Mouse (Mus musculus) naive thymus-derived CD4-positive, alpha-beta T cell, adult 5 months (primary cell): ENCODE data around the gene Pitpnm2. TPM values are rescaled to one million over a fixed set of nuclear protein-coding genes. Genes with fewer than 3 reads are reported as not detected.

ENCODE experiments used
- polyA plus RNA-seq: library from polyadenylated mRNA; unstranded; fragments of 100-300 nt; shearing (Covaris generic); gene quantifications from one replicate; pipeline ENCODE4 v1.2.1, GENCODE M21; 2017

Pitpnm2 gene
- polyA plus RNA-seq, result 17.8 TPM

DNA sequence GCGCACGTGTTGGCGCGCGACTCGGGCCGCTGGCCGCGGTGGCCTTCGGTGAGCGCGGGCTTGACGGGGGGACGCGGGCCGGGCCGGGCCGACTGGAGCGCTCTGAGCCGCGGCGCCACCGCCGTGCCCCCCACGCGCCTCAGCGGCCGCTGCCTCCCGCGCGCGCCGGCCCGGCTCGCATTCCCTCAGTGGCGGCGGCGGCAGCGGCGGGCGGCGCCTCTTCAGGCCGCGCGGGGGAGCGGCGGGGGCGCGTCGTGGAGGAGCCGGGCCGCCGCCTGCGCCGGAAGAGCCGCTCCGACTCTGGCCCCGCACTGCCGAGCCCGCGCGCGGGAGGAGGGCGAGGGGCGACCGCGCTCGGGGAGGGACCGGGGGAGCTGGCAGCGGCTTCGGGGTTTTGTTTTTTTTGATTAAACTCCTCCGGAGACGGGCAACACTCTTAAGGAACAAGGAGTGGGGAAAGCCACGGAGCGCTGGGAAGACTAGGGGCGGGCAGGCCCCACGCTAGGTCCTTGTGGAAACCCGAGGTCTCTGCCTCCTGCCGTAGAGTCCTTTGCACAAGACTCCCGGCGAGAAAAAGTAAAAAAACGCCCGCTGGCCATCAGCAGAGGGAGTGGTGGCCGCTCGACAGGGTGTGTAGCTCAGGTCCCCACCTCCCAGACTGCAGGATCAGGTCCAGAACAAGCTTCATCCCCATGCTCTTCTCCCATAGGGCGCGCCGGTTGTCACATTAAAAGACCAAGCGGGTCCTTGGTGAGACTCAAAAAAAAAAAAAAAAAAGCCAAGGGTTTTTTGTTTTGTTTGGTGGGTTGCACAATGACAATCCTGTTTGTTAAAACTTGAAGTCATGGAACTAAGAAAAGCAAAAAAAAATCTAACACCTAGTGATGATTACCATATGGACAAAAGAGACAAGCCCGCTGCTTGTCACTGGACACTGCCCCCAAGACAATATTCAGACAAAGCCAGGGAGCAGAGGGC is at the start of gene Pitpnm2:
Gene Pitpnm2 (minus strand): TSS at position 147 of the 978 bp plus-strand sequence.

DNA sequence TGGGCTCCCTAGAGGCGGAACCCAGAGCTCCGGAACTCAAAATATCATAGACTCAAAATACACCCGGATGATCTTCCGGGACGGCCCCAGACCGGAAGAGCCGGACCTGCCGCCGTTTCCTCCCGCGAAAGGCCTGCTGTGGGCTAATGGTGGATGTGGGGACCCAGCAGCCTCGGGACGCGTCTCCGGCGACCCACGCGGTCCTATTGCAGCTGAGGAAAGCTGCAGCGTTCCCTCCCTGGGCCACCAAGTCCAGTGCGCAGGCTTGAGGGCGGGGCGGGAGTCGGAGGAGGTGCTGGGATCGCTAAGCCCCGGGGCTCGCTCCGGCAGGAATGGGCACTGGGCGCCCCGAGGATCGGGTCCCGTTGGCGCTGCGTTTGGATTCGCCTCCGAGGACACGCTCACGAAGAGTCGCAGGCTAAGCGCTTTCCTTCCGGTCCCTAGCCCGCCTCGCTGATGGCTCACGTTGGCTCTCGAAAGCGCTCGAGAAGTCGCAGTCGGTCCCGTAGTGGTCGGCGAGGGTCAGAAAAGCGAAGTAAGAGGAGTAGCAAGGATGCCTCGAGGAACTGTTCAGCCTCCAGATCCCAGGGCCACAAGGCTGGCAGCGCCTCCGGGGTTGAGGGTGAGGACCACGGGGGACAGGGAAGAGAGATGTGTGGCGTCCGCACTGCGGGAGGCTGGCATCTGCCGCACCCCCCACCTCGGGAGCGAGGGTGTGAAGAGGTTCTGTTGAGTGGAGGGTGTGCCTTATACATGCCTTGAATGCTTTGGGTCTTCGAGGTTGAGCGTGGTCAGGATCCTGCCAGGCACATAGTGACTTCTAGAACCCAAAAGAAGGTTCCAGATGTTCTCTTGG is 133.3 kb downstream of the Pitpnm2 start, which contains the start of gene Arl6ip4:
Gene Arl6ip4 (plus strand): TSS at position 100 of the 856 bp plus-strand sequence.

DNA sequence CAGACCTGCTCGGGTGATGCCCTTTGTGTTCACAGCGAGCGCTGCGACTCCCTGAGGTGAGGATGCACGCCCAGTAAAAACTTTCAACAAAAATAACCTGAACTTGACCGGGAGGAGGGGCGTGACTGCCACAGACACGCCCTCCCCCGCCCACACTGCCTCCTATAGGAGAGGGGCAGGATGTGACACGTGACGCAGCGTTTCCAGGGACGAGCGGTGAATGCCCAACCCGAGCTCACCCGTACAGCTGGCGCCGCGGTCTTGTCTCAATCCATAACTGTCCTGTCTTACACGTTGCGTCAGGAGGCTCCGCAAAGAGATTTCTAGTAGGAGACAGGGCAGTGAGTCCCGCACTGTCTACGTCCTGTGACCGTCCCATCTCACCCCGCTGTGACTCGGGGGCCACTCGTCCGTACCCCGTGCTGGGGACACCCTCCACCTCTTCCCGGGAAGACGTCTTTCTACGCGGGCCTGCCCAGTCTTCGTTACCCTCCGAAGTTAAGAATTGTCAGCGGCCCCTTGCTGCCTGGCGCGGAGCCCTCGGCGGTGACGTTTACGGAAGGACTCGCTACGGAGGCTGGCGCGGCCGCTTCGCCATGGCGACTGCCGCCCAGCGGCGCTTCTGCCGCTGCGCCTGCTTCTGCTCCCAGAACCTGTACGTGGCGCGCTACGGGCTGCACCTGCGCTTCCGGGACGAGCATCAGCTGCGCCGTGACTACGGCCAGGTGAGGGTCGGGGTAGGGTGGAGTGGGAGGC is 137.6 kb downstream of the Pitpnm2 start, which contains the start of gene Ogfod2:
Gene Ogfod2 (plus strand): TSS at position 556 of the 756 bp plus-strand sequence.

DNA sequence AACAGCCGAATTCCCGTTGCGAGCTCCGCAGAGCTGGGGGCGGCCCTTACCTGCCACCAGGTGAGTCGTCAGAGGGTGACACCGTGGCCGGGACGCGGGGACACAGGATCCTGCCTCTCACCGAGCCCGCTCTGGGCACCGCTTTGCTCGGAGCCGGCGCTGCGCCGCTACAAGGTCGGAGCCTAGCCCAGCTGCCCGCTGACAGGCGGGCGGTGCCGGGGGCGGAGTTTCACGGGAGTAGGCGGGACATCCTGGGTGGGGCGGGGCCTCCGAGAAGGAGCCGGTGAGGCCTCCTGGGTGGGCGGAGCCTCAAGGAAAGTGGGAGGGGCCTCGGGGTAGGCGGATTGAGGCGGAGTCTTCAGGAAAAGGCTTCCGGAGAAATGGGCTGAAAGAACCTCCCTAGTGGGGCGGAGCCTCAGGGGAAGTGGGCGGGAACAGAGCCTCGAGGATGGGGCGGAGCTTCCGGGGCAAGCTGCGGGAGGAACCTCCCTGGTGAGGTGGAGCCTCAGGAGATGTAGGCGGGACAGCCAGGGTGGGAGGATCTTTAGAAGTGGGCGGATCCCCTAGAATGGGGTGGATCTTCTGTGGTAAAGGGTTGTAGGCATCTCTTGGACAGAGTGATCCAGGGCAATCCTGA is 153.8 kb downstream of the Pitpnm2 start, which contains the start of gene Abcb9:
Gene Abcb9 (minus strand): TSS at position 203 of the 637 bp plus-strand sequence.

Other genes with a start within 250 kb of the Pitpnm2 start
- gene Vps37b, start 217.5 kb downstream of the Pitpnm2 start, polyA plus RNA-seq, result 5,913 TPM
- 118 TPM for gene Abcb9, start 154.0 kb downstream of the Pitpnm2 start, polyA plus RNA-seq
- 53.4 TPM for gene Ogfod2, start 137.5 kb downstream of the Pitpnm2 start, polyA plus RNA-seq
- gene Arl6ip4, start 133.7 kb downstream of the Pitpnm2 start, polyA plus RNA-seq, result 50.7 TPM
- 31.2 TPM for gene Mphosph9, start 78.2 kb upstream of the Pitpnm2 start, polyA plus RNA-seq
- 2.8 TPM for gene 2810006K23Rik, start 78.3 kb upstream of the Pitpnm2 start, polyA plus RNA-seq
- 100 TPM for gene Cdk2ap1, start 113.3 kb upstream of the Pitpnm2 start, polyA plus RNA-seq
- gene Sbno1, start 176.2 kb upstream of the Pitpnm2 start, polyA plus RNA-seq, result 126 TPM
- 75.6 TPM for gene Kmt5a, start 190.2 kb upstream of the Pitpnm2 start, polyA plus RNA-seq
- gene Rilpl2, start 228.6 kb upstream of the Pitpnm2 start, polyA plus RNA-seq, result 21.3 TPM
- gene Snrnp35, start 233.4 kb upstream of the Pitpnm2 start, polyA plus RNA-seq, result 8.3 TPM